Mouse (Mus musculus) spleen, adult 2 months (tissue): ENCODE measurements around the gene Gm20388.

Source experiments
- CTCF ChIP-seq: fragments of 200-500 bp; IDR thresholded peaks from 2 replicates; pipeline ENCODE4 v1.5.1; 2011; ENCODE audit warnings: mild to moderate bottlenecking, inconsistent platforms; ENCODE audit not compliant: insufficient read depth, insufficient read length, insufficient replicate concordance; ENCODE audit errors: extremely low read depth
- POLR2A ChIP-seq: fragments of 200-500 bp; IDR thresholded peaks from 2 replicates; pipeline ENCODE4 v1.6.1; 2011; ENCODE audit warnings: low read depth, low read length, inconsistent platforms

- no peak for TF ChIP-seq POLR2A
- TF ChIP-seq CTCF = no peak
Observed at GRCm38 (mm10) chr8:121088871-121089630, 1178.4 kb downstream of the Gm20388 start.
